Mouse (Mus musculus) heart, adult 2 months (tissue): ENCODE results near the gene Dio3. TPM values are rescaled to one million over a fixed set of nuclear protein-coding genes. Genes with fewer than 3 reads are reported as not detected.
A peak's percentile ranks its signal among the peaks of the same experiment; 100 is the strongest.

Experiments used
- DNase-seq, 2 experiments: peaks; one replicate each; pipeline ENCODE4 v3.0.0; 2021
- H3K27ac ChIP-seq: fragments of 200-600 bp; 2 replicates; pipeline ENCODE4 v1.8.1; 2022
- H3K27me3 ChIP-seq: fragments of 200-500 bp; 2 replicates; pipeline ENCODE4 v1.6.1; 2012; ENCODE audit warnings: mild to moderate bottlenecking, low read length, inconsistent platforms, mixed read lengths; ENCODE audit not compliant: control insufficient read depth, insufficient read depth
- H3K36me3 ChIP-seq: fragments of 200-500 bp; 2 replicates; pipeline ENCODE4 v1.6.1; 2012; ENCODE audit warnings: low read length, inconsistent platforms; ENCODE audit not compliant: control insufficient read depth, insufficient read depth
- H3K4me1 ChIP-seq: fragments of 200-500 bp; 2 replicates; pipeline ENCODE4 v1.6.1; 2011; ENCODE audit warnings: low read length; ENCODE audit not compliant: control insufficient read depth, insufficient read depth
- H3K4me3 ChIP-seq: fragments of 200-600 bp; 2 replicates; pipeline ENCODE4 v1.8.1; 2022
- H3K79me2 ChIP-seq: fragments of 200-500 bp; replicated peaks from 2 replicates; pipeline ENCODE4 v1.6.1; 2012; ENCODE audit warnings: mild to moderate bottlenecking, inconsistent platforms, low read length, moderate library complexity, mixed read lengths; ENCODE audit not compliant: control insufficient read depth, insufficient read depth
- H3K9ac ChIP-seq: fragments of 200-500 bp; 2 replicates; pipeline ENCODE4 v1.6.1; 2012; ENCODE audit warnings: low read depth, mild to moderate bottlenecking, control low read depth, inconsistent platforms, low read length, mixed read lengths
- CTCF ChIP-seq: fragments of 200-600 bp; IDR thresholded peaks from 2 replicates; pipeline ENCODE4 v1.8.1; 2022; ENCODE audit warnings: antibody characterized with exemption, mild to moderate bottlenecking, moderate library complexity
- EP300 ChIP-seq: fragments of 200-500 bp; IDR thresholded peaks from 2 replicates; pipeline ENCODE4 v1.6.1; 2011; ENCODE audit warnings: low read depth, low read length, control low read depth; ENCODE audit not compliant: insufficient read depth
- POLR2A ChIP-seq: fragments of 200-500 bp; IDR thresholded peaks from 2 replicates; pipeline ENCODE4 v1.6.1; 2011; ENCODE audit warnings: mild to moderate bottlenecking, low read depth, low read length, control low read depth; ENCODE audit not compliant: insufficient read depth
- WGBS: fragments of 180-500 bp; shearing (Covaris S2); methylation state at CpG from one replicate; pipeline ENCODE4 v1.1.7; 2018; 5-methylcytosine and 5-hydroxymethylcytosine counted together
- intact Hi-C: fragments of 180-260 bp; cut with DNase I; formaldehyde crosslinking; loops from one replicate; pipeline ENCODE4 v1.15.1; 2025
- long read RNA-seq: library from polyadenylated mRNA; stranded (forward); transcript quantifications from one replicate; pipeline ENCODE4 v2.0.0, GENCODE M21; 2021
- polyA plus RNA-seq: library from polyadenylated mRNA; depleted of rRNA; stranded (reverse); fragments of >200 nt; gene quantifications from 2 replicates; pipeline ENCODE4 v1.2.3, GENCODE M21; 2012; rRNA removed
- total RNA-seq, 2 experiments: library from RNA; stranded (reverse); gene quantifications; 2 replicates each; pipeline ENCODE4 v1.2.3; 2021

Dio3 gene
- total RNA-seq (not detected), polyA plus RNA-seq (0.37 TPM in 1 of 2 replicates, not detected in the other)
- long read RNA-seq, result 0 reads

GRCm38 (mm10) chr12:110278853-110279252 lies at the start of gene Dio3:
Gene Dio3, plus strand, starts transcription at chr12:110279068.
- Histone ChIP-seq H3K4me3 (no peak within 1 kb of the TSS), H3K27ac (no peak within 1 kb of the TSS), H3K79me2 (no peaks in the 10 kb centered on the region), H3K9ac (no peak within 1 kb of the TSS), H3K4me1 (no peaks in the 10 kb centered on the region), H3K27me3 (peaks cover 14% of the 10 kb centered on the region), H3K36me3 (no peaks in the 10 kb centered on the region)
- intact Hi-C loops, result no loop called here
- DNase-seq, result peak in 1 of 2 experiments; percentile 25
- no peak for TF ChIP-seq POLR2A
- no peak for TF ChIP-seq CTCF
- no peak for TF ChIP-seq EP300
- WGBS, result 3% methylated on average over 34 of the region's 34 CpGs

DNA sequence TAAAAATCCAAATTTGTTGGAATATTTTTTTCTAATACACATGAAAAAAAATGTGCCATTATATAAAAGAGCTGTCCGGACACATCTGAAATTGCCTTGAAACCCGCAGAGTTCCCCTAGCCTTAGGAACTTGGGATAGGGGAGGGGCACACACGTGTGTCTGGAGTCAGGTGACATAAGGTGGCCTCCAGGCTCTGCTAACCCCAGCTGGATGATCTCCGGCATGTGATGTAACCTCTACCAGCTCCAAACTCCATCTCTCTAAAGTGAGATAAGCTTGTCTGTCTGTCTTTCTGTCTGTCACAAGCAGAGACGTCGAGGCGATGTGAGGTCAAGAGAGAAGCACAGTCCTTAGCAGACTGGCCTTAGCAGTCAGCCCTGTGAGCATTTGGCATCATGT lies 48.6 kb upstream of the Dio3 start:
- H3K4me1 ChIP-seq, result no peaks in the 10 kb centered on the region
- no peaks in the 10 kb centered on the region for H3K27me3 ChIP-seq
- DNase-seq, result no peak
- H3K36me3 ChIP-seq, result no peaks in the 10 kb centered on the region
- no peak overlapping the region for H3K4me3 ChIP-seq
- H3K79me2 ChIP-seq, result no peaks in the 10 kb centered on the region
- WGBS, result 75% methylated on average over 7 of the region's 7 CpGs
- H3K27ac ChIP-seq, result no peak overlapping the region
- intact Hi-C loops, result no loop called here
- TF ChIP-seq EP300 (no peak), CTCF (no peak), POLR2A (no peak)
- no peak overlapping the region for H3K9ac ChIP-seq

DNA sequence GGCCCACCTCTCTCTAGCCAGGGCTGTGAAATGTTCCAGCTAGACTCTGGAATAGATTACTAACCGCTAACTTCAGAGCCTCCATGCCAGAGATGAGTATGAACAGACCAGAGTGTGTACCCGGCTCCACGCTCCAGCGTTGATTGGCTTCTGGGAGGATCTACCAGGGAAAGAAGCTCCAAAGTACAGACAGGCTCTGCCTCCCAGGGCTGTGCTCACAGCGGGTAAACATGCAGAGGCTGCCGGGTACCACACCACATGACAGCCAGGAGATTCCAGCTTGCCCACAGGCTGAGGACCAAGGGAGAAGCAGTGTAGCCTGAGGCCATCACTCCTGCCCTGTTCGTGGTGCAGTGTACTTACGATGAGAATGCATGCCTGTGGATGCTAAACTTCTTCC lies 48.1 kb upstream of the Dio3 start:
- no peaks in the 10 kb centered on the region for H3K27me3 ChIP-seq

GRCm38 (mm10) chr12:110231709-110232600 lies 46.9 kb upstream of the Dio3 start:
- WGBS, result 69% methylated on average over 13 of the region's 13 CpGs
- intact Hi-C loops, result no loop called here
- H3K27ac ChIP-seq, result no peak overlapping the region
- H3K4me1 ChIP-seq, result no peaks in the 10 kb centered on the region
- H3K4me3 ChIP-seq, result no peak overlapping the region
- H3K27me3 ChIP-seq, result no peaks in the 10 kb centered on the region
- no peak for DNase-seq
- no peaks in the 10 kb centered on the region for H3K36me3 ChIP-seq
- no peak overlapping the region for H3K9ac ChIP-seq
- no peak for TF ChIP-seq CTCF
- TF ChIP-seq EP300, result no peak
- TF ChIP-seq POLR2A, result no peak
- H3K79me2 ChIP-seq, result no peaks in the 10 kb centered on the region

More for the DNA sequence above, 48.1 kb upstream of the Dio3 start:
- Histone ChIP-seq H3K9ac (no peak overlapping the region), H3K79me2 (no peaks in the 10 kb centered on the region), H3K4me3 (no peak overlapping the region), H3K4me1 (no peaks in the 10 kb centered on the region), H3K27ac (no peak overlapping the region), H3K36me3 (no peaks in the 10 kb centered on the region)
- no peak for TF ChIP-seq POLR2A
- no peak for TF ChIP-seq EP300
- no peak for TF ChIP-seq CTCF
- intact Hi-C loops, result no loop called here
- no peak for DNase-seq
- WGBS, result 78% methylated on average over 8 of the region's 8 CpGs

GRCm38 (mm10) chr12:110235908-110236307 lies 43.0 kb upstream of the Dio3 start:
- no peak for TF ChIP-seq CTCF
- no peak for TF ChIP-seq POLR2A
- no peak for TF ChIP-seq EP300
- WGBS, result 91% methylated on average over 4 of the region's 4 CpGs
- Histone ChIP-seq H3K27me3 (no peaks in the 10 kb centered on the region), H3K27ac (no peak overlapping the region), H3K4me3 (no peak overlapping the region), H3K79me2 (no peaks in the 10 kb centered on the region), H3K36me3 (no peaks in the 10 kb centered on the region), H3K9ac (no peak overlapping the region), H3K4me1 (no peaks in the 10 kb centered on the region)
- intact Hi-C loops, result no loop called here
- DNase-seq, result no peak

GRCm38 (mm10) chr12:110237046-110237445 lies 41.8 kb upstream of the Dio3 start:
- no peak for TF ChIP-seq POLR2A
- no peak for TF ChIP-seq EP300
- no peak for TF ChIP-seq CTCF
- intact Hi-C loops, result no loop called here

More at GRCm38 (mm10) chr12:110237046-110237445, 41.8 kb upstream of the Dio3 start:
- H3K4me3 ChIP-seq, result no peak overlapping the region
- no peaks in the 10 kb centered on the region for H3K36me3 ChIP-seq
- H3K79me2 ChIP-seq, result no peaks in the 10 kb centered on the region
- no peaks in the 10 kb centered on the region for H3K27me3 ChIP-seq
- WGBS, result 64% methylated on average over 7 of the region's 7 CpGs
- H3K4me1 ChIP-seq, result no peaks in the 10 kb centered on the region
- no peak overlapping the region for H3K27ac ChIP-seq
- no peak for DNase-seq
- no peak overlapping the region for H3K9ac ChIP-seq
